Mouse (Mus musculus) kidney, embryonic 14.5 days (tissue): ENCODE measurements at regions not wholly inside any gene's neighbourhood (a gene's known extent, or its start where the extent isn't known, plus 50 kb on each side); places are given as distances from the start of the nearest gene placed in this dataset.

Experiments
- ATAC-seq: fragments of 200-750 bp; cut with Nextera tagmentation; 2 replicates; pipeline ENCODE4 v1.8.0; 2017; ENCODE audit warnings: moderate number of reproducible peaks, mild to moderate bottlenecking, moderate TSS enrichment, moderate library complexity; ENCODE audit not compliant: low FRiP score, low TSS enrichment
- H3K27ac ChIP-seq: fragments of 300-500 bp; sonication (generic); 2 replicates; pipeline ENCODE4 v1.5.1; 2014; ENCODE audit warnings: low read depth, mild to moderate bottlenecking, low read length, moderate library complexity, mixed read lengths
- H3K27me3 ChIP-seq: fragments of 300-500 bp; sonication (generic); 2 replicates; pipeline ENCODE4 v1.6.1; 2014; ENCODE audit warnings: mild to moderate bottlenecking, low read length; ENCODE audit not compliant: control insufficient read depth, insufficient read depth
- H3K36me3 ChIP-seq: fragments of 300-500 bp; sonication (generic); 2 replicates; pipeline ENCODE4 v1.6.1; 2014; ENCODE audit warnings: low read length, mixed read lengths; ENCODE audit not compliant: control insufficient read depth, insufficient read depth
- H3K4me1 ChIP-seq: fragments of 300-500 bp; sonication (generic); 2 replicates; pipeline ENCODE4 v1.6.1; 2014; ENCODE audit warnings: low read length, mixed read lengths; ENCODE audit not compliant: control insufficient read depth, insufficient read depth
- H3K4me2 ChIP-seq: fragments of 300-500 bp; sonication (generic); replicated peaks from 2 replicates; pipeline ENCODE4 v1.6.1; 2014; ENCODE audit warnings: low read depth, mild to moderate bottlenecking, low read length
- H3K4me3 ChIP-seq: fragments of 300-500 bp; sonication (generic); 2 replicates; pipeline ENCODE4 v1.5.1; 2014; ENCODE audit warnings: mild to moderate bottlenecking, low read length
- H3K9ac ChIP-seq: fragments of 300-500 bp; sonication (generic); 2 replicates; pipeline ENCODE4 v1.6.1; 2014; ENCODE audit warnings: low read depth, mild to moderate bottlenecking, low read length, moderate library complexity
- H3K9me3 ChIP-seq: fragments of 300-500 bp; sonication (generic); 2 replicates; pipeline ENCODE4 v1.6.1; 2016; ENCODE audit warnings: low read length; ENCODE audit not compliant: control insufficient read depth
- WGBS: fragments of 180-500 bp; shearing (Covaris S2); extraction: QIAGEN DNeasy Blood & Tissue Kit; methylation state at CpG from one replicate; pipeline ENCODE4 v1.1.7; 2014; 5-methylcytosine and 5-hydroxymethylcytosine counted together

- 76% methylated on average over 3 of the region's 3 CpGs for WGBS
- no peak overlapping the region for H3K9ac ChIP-seq
- no peak overlapping the region for H3K27ac ChIP-seq
- no peak for ATAC-seq
- no peaks in the 10 kb centered on the region for H3K27me3 ChIP-seq
- H3K4me1 ChIP-seq: no peaks in the 10 kb centered on the region
- H3K4me2 ChIP-seq: no peak overlapping the region
- H3K36me3 ChIP-seq: no peaks in the 10 kb centered on the region
- no peaks in the 10 kb centered on the region for H3K9me3 ChIP-seq
- no peak overlapping the region for H3K4me3 ChIP-seq
These were observed 492.0 kb downstream of the Zfp704 start for GRCm38 (mm10) chr3:9117913-9118312.

GRCm38 (mm10) chr3:9113410-9113809, 496.5 kb downstream of the Zfp704 start:
- peaks cover 16% of the 10 kb centered on the region; the same call in 1 of the 2 replicates for H3K4me1 ChIP-seq
- H3K27ac ChIP-seq: no peak overlapping the region
- no peaks in the 10 kb centered on the region for H3K36me3 ChIP-seq
- no peak overlapping the region for H3K9ac ChIP-seq
- H3K9me3 ChIP-seq: no peaks in the 10 kb centered on the region
- no peaks in the 10 kb centered on the region for H3K27me3 ChIP-seq
- no peak overlapping the region for H3K4me2 ChIP-seq
- ATAC-seq: no peak
- no peak overlapping the region for H3K4me3 ChIP-seq
- 79% methylated on average over 5 of the region's 5 CpGs for WGBS

DNA sequence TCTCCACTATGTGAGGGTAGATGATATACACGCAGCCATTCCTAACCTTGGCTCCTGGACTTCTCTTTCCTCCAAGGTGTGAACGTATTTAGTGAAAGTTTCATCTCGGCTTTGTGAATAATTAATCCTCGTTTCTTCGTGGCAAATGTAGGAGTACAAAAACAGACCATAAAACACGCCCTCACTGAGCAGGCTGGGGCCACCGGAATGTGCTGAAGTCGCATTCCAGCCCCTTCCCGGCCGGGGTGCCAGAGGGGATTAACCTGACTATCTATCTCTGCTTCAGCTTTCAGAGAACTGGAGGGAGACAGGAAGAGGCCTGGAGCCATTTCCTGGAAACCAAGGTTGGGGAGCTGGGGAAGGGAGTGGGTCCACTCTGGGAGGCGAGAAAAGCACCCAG, 499.1 kb downstream of the Zfp704 start:
- no peaks in the 10 kb centered on the region for H3K27me3 ChIP-seq
- H3K27ac ChIP-seq: peak overlapping the region; percentile 79; the same call in 1 of the 2 replicates
- ATAC-seq: peak; percentile 60; the same call in 1 of the 2 replicates
- no peaks in the 10 kb centered on the region for H3K9me3 ChIP-seq
- H3K4me2 ChIP-seq: no peak overlapping the region
- H3K9ac ChIP-seq: no peak overlapping the region
- H3K36me3 ChIP-seq: no peaks in the 10 kb centered on the region
- peaks cover 19% of the 10 kb centered on the region; the same call in 1 of the 2 replicates for H3K4me1 ChIP-seq
- WGBS: 7% methylated on average over 11 of the region's 11 CpGs
- no peak overlapping the region for H3K4me3 ChIP-seq

DNA sequence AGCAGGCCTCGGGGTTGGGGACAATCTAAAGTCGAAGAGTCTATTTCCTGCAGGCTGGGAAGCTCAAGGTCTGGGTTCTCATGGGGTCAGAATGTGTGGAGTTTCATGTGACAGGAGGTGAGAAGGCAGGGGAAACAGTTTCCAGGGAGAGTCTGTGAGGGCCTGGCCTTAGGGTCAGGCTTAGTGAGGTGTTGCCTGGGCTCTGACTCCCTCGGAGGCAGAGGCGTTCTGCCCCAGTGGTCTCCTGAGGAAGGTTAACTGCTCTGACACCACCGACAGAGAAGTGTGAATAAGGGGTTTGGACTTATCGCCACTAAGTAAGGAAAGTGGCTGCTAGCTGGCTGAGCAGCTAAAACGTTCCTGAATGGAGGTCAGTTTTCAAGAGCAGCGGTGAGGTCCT, 499.9 kb downstream of the Zfp704 start:
- Histone ChIP-seq H3K4me2 (no peak overlapping the region), H3K9ac (no peak overlapping the region), H3K4me3 (no peak overlapping the region), H3K4me1 (peaks cover 24% of the 10 kb centered on the region; the same call in 1 of the 2 replicates), H3K27ac (peak overlapping the region; percentile 79), H3K9me3 (no peaks in the 10 kb centered on the region), H3K36me3 (no peaks in the 10 kb centered on the region), H3K27me3 (no peaks in the 10 kb centered on the region)
- ATAC-seq: peak; percentile 88
- 9% methylated on average over 8 of the region's 8 CpGs for WGBS

GRCm38 (mm10) chr3:9109485-9109884, 500.4 kb downstream of the Zfp704 start:
- Histone ChIP-seq H3K4me1 (peaks cover 24% of the 10 kb centered on the region; the same call in 1 of the 2 replicates), H3K36me3 (no peaks in the 10 kb centered on the region), H3K27me3 (no peaks in the 10 kb centered on the region), H3K9ac (no peak overlapping the region), H3K4me3 (no peak overlapping the region), H3K4me2 (no peak overlapping the region), H3K27ac (peak overlapping the region; percentile 79), H3K9me3 (no peaks in the 10 kb centered on the region)
- 31% methylated on average over 5 of the region's 5 CpGs for WGBS
- no peak; the same call in 1 of the 2 replicates for ATAC-seq

- H3K4me1 ChIP-seq: peaks cover 24% of the 10 kb centered on the region; the same call in 1 of the 2 replicates
- no peak overlapping the region for H3K4me2 ChIP-seq
- no peak overlapping the region for H3K4me3 ChIP-seq
- H3K9me3 ChIP-seq: no peaks in the 10 kb centered on the region
- WGBS: 82% methylated on average over 15 of the region's 15 CpGs
- no peak overlapping the region for H3K27ac ChIP-seq
- no peaks in the 10 kb centered on the region for H3K36me3 ChIP-seq
- no peak overlapping the region for H3K9ac ChIP-seq
- no peaks in the 10 kb centered on the region for H3K27me3 ChIP-seq
- ATAC-seq: no peak
These were observed 502.0 kb downstream of the Zfp704 start for GRCm38 (mm10) chr3:9107766-9108410.

- no peaks in the 10 kb centered on the region for H3K36me3 ChIP-seq
- H3K4me3 ChIP-seq: no peak overlapping the region
- no peak overlapping the region for H3K27ac ChIP-seq
- H3K4me1 ChIP-seq: peaks cover 17% of the 10 kb centered on the region; the same call in 1 of the 2 replicates
- no peak overlapping the region for H3K4me2 ChIP-seq
- no peaks in the 10 kb centered on the region for H3K27me3 ChIP-seq
- no peaks in the 10 kb centered on the region for H3K9me3 ChIP-seq
- ATAC-seq: peak; percentile 21; the same call in 1 of the 2 replicates
- 30% methylated on average over 8 of the region's 8 CpGs for WGBS
- no peak overlapping the region for H3K9ac ChIP-seq
These were observed 504.5 kb downstream of the Zfp704 start for GRCm38 (mm10) chr3:9105191-9105926.

DNA sequence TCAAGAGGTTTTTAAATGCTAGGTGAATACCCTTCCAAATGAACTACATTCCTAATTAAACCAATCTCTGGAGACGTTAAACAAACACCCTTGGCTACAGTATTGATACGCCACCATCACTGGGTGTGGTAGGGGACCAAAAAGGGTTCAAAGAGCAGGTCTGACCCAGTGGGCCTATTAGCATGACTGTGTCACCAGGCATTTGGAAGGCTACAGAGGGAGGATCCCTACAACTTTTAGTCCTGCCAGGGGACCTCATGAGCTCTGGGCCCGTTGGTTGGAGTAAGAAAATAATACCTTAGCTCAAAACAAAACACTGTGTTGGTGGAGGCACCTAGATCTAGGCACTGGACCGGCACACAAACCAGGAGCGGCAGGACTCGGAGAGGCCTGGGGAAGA, 506.4 kb downstream of the Zfp704 start:
- H3K36me3 ChIP-seq: no peaks in the 10 kb centered on the region
- H3K4me1 ChIP-seq: peaks cover 9% of the 10 kb centered on the region; the same call in 1 of the 2 replicates
- H3K9ac ChIP-seq: no peak overlapping the region
- H3K27ac ChIP-seq: no peak overlapping the region
- no peak overlapping the region for H3K4me2 ChIP-seq
- no peak for ATAC-seq
- no peak overlapping the region for H3K4me3 ChIP-seq
- no peaks in the 10 kb centered on the region for H3K27me3 ChIP-seq
- 75% methylated on average over 6 of the region's 6 CpGs for WGBS
- no peaks in the 10 kb centered on the region for H3K9me3 ChIP-seq

GRCm38 (mm10) chr3:9101240-9101639, 508.6 kb downstream of the Zfp704 start:
- no peak overlapping the region for H3K4me2 ChIP-seq
- no peaks in the 10 kb centered on the region for H3K27me3 ChIP-seq
- H3K4me3 ChIP-seq: no peak overlapping the region
- no peak overlapping the region for H3K27ac ChIP-seq
- ATAC-seq: no peak
- no peaks in the 10 kb centered on the region for H3K9me3 ChIP-seq
- H3K4me1 ChIP-seq: peaks cover 9% of the 10 kb centered on the region; the same call in 1 of the 2 replicates
- WGBS: 60% methylated on average over 3 of the region's 3 CpGs
- H3K9ac ChIP-seq: no peak overlapping the region
- H3K36me3 ChIP-seq: no peaks in the 10 kb centered on the region
